Mouse (Mus musculus) layer of hippocampus, adult 9-10 months (tissue): ENCODE results near the gene Sytl4.

Source experiments
- DNase-seq: peaks from one replicate; pipeline ENCODE4 v3.0.0; 2022; ENCODE audit warnings: low spot score

Gene Sytl4

DNA sequence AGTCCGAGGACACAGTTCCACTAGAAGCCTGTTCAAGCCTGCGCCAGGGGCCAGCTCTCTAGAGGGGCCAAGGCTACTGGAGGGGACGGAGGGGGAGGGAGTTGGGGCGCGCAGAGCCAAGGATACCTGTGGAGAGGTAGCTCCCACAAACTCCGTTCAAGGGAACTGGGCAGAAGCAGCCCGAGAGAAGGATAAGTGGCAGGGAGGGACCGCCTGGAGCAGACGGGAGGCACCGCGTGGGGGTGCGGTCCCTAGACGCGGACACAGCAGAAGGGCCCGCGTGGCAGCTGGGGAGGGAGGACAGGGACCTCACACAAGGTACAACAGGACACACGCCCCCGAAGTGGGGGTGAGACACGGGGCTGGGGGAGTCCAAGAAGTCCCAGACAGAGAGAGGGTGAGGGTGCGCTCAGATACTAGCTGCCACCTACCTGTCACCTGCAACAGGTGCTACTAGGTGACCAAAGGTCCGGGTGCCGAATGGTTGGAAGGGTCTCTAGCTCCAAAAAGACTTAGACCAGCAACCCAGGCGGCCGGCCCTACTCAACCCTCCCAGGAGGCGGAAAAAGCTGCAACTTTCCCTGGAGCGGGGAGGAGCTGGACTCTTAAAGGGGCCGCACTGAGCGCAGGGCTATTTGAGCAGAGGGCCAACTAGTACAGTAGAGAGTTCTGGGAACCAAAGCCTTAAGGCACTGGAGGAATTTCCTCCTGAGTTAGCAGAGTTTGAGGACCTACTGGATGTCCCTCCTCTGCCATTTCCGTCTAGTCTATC lies at the start of gene Sytl4:
Gene Sytl4 (minus strand): TSS at position 582 of the 772 bp plus-strand sequence.
- DNase-seq, result no peak

DNA sequence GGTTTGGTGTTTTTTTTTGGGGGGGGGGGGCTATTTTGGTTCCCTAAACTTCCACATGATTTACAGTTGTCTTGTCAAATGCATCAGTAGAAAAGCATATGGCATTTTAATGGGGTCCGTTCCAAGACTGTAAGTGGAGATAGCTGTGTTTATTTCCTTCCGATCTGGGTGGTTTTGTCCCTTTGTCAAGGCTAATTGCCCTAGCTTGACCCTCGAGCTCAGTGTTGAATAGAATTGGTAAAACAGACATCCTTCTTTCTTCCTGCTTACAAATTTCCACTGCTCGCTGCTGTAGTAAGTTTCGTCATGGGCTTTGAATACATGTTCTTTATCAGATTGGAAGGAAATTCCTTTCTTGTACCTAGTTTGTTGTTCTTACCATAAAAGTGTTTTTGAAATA lies 39.1 kb upstream of the Sytl4 start:
- DNase-seq, result no peak

DNA sequence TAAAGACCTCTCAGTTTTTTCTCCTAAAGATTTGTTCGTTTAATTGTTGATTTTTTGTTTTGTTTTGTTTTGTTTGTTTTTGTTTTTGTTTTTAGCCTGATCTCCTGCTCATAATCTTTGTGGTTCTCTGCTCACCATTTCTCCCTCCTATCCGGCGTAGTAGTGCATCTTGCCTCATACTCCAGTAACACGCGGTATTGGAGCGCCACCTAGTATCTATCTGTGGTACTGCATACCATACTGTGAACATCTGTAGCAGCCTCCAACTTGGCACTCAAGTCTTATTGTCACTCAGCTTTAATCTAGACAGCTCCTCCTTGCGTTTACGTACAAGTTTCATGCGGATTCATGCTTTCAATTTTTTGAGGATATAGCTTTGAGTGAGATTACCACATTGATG lies 37.4 kb upstream of the Sytl4 start:
- peak; percentile 57 for DNase-seq

DNA sequence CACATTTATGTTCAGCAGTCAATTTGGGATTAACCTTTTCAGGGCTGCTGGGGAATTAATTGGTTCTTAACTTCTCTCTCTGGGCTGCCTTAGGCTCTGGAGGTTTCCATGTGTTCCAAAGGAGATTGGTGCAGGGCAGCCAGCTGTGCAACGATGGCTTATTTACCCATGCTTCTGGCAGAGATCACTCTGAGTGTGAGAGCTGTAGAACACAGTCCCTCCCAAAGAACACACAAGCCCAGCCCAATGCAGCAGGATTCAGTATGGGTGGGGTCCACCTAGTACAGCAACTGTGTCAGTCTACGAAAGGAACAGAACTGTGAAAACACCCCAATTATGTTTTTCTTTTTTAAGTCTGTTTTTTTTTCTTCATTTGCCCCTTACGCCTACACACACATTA lies 14.3 kb upstream of the Sytl4 start:
- no peak for DNase-seq

DNA sequence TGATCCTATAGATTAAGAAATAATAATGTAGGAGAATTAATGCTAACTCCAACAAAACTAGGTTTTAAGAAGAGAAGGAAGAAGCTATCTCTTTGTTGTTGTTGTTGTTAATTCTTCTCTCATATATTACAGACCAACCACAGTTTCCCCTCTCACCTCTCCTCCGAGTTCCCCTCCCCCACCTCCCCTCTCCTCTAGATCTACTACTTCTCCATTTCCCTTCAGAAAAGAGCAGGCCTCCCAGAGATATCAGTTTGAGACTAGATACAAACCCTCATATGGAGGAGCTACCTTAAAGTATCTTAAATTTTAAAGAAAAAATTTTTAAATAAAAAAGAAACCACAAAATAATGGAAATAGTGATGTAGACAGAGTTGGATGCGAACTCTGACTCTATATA lies 17.0 kb downstream of the Sytl4 start:
- DNase-seq, result no peak

DNA sequence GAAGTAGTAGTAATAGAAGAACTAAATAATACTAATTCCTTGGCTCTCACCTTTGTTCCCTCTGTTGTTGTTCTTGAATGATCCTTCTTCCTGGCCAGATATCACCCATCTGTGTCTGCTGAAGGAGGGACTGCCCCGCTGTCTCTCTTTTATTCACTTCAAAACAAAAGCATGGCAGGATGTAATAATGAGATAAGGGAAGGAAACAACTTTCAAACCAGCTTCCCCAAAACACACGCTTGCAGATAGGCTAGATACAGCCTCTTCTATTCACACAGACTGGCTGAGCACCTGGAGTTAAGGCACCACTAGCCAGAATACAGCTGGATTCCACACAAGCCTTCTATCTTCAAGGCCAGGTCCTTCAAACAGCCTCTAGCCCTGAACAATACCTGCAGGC lies 21.0 kb downstream of the Sytl4 start:
- no peak for DNase-seq

DNA sequence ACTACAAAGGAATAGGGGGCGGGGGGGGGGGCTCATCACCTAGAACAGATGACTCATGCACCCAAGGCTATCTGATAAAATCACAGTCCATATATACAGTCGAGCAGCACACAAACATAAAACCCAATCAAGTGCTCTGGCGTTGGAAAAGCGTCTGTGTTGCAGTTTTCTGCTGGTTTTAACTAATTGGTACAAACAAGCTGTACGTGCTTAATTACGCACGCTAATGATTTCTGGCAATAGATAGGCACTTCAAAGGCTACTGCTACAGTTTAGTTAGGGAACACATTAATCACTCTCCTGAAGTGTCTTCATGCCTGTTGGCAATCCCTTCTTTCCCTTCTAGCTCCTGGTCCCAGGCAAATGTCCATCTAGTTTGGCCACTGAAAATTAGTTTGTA lies 27.0 kb downstream of the Sytl4 start:
- DNase-seq, result no peak

- peak; percentile 58 for DNase-seq
Measured at GRCm38 (mm10) chrX:133947427-133947826, 34.2 kb downstream of the Sytl4 start.

GRCm38 (mm10) chrX:133939561-133939960 lies 42.1 kb downstream of the Sytl4 start:
- no peak for DNase-seq

GRCm38 (mm10) chrX:133936605-133937225 lies 44.9 kb downstream of the Sytl4 start:
- no peak for DNase-seq

GRCm38 (mm10) chrX:133931302-133932013 lies 50.2 kb downstream of the Sytl4 start:
- DNase-seq, result peak; percentile 17

GRCm38 (mm10) chrX:133926760-133927159 lies 54.9 kb downstream of the Sytl4 start:
- no peak for DNase-seq

GRCm38 (mm10) chrX:133921187-133921586 lies 60.4 kb downstream of the Sytl4 start:
- DNase-seq, result no peak

- no peak for DNase-seq
Measured at GRCm38 (mm10) chrX:133914219-133914618, 67.4 kb downstream of the Sytl4 start.

DNA sequence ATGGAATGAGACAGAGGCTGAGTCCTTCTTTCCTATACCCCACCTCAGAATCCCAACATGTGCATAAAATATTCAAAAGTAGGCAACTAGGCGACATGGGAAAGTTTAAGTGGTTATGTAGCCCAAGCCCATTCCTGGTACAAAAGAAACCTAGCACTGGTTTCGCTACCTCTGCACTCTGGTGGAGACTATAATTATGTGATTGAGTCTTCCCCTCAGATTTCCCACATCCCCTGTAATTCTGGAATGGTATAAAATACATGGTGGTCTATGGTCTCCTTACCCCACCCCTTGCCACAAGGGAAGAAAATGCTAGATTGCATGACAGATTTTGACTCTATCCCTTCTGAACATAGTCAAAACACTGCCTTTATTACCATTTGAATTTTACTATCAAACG lies 68.6 kb downstream of the Sytl4 start:
- DNase-seq, result no peak

DNA sequence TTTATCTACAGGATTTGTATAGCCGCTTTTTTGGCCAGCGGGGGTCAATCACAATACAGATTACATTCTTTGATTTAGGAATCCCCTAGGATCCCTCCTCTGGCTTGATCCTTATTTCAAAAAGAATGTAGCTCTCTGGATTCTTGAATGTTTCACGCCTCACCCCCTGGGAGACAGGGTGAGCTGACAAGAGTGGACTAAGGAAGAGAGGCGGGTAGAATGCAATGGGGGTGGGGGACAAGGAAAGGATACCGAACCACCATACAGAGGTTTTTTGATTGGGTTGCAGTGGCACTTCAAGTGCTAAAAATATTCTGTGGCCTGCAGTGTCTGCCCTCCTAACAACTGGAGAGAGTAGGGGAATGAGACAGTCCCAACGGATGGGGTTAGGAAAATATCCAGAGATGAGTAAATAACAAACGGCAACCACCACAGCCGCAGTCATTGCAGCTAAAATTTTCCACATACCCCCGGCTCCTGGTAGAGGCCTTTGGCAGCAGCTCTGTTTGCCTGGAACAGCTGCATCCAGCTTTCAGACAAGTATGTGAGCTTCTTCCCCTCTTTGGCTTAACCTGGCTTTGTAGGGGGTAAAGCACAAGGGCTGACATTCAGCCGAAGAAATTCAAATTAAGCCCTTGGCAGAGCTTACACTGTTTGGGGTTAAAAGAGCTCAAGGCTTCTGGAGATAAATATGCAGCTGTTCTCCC lies 70.1 kb downstream of the Sytl4 start:
- DNase-seq, result no peak

DNA sequence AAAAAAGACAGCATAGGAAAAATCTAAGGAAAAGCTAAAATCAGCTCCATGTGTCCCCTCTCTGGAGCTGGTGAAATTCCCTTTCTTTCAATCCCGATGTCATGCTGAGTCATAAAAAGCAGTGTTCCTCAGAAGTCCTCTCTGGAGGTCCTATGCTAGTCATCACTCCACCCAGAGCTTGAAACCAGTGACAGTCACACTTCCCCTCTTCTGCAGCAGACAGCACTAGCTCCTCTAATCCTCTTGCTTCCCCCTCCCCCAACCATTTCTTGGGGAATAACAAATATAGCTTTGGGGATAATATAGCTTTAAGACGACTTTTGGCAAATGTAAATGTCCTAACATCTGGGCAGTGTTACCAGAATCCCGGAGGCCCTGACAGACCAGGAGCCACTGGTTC lies 73.4 kb downstream of the Sytl4 start, which contains the start of gene Srpx2:
Gene Srpx2 (plus strand): TSS at position 166 of the 400 bp plus-strand sequence.
- no peak for DNase-seq

DNA sequence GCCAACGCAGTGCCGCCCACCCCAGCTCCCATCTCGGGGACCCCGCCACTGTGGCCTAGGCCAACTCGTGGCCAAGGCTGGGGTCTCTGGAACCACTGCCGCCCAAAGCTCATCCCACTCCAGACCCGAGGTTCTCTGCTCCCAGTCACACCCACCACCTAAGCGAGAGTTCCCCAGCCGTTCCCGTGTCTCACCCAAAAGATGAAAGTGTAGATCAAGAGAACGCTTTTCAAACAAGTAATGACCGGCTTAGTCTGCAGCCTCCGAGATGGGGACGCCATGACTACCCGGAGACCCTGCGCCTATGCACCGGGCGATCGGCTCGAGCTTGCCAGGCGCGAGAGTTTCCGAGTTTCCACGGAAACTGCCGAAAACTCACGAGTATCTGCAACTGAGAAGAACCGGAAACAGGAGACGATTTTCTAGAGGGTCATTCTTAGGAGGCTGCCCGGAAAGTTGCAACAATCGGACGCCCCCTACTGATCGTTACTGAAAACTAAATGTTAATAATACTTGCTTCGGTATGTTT lies 83.5 kb downstream of the Sytl4 start, which contains the start of gene Tspan6:
Gene Tspan6 (minus strand): TSS at position 416 of the 529 bp plus-strand sequence.
- DNase-seq, result peak; percentile 41

GRCm38 (mm10) chrX:133888111-133888510 lies 93.5 kb downstream of the Sytl4 start:
- DNase-seq, result no peak

DNA sequence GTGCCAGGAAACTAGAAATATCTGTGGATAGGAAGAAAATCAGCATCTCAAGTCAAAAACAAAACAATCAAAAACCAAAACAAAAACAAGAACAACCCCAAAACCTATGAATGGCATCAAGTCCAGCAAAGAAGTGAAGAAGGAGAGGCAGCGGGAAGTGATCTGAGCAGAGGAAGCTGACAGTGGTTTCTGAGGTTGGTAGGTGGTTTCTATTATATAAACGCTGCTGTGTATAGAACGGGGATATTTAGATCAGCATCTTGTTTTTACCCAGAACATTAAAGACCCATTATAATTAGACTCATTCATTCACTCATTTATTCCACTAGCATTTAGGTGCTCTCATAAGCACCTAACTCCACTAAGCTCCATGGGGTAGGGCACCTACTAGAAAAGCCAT lies 94.3 kb downstream of the Sytl4 start:
- no peak for DNase-seq
